Mouse (Mus musculus) left cerebral cortex, postnatal 14 days (tissue): ENCODE data around the gene Ago4. TPM values are rescaled to one million over a fixed set of nuclear protein-coding genes. Genes with fewer than 3 reads are reported as not detected.

Experiments
- DNase-seq, 2 experiments: peaks; one replicate each; pipeline ENCODE4 v3.0.0; 2021 to 2022; ENCODE audit warnings: low spot score in 2 of 2, mixed read lengths in 1 of 2
- intact Hi-C: fragments of 180-260 bp; cut with DNase I; formaldehyde crosslinking; loops from one replicate; pipeline ENCODE4 v1.15.1; 2025
- total RNA-seq, 2 experiments: library from RNA; stranded (reverse); gene quantifications; 2 replicates each; pipeline ENCODE4 v1.2.3; 2021

Ago4 gene
- total RNA-seq, 2 experiments from 2014 or later: 6.3 to 6.8 TPM

DNA sequence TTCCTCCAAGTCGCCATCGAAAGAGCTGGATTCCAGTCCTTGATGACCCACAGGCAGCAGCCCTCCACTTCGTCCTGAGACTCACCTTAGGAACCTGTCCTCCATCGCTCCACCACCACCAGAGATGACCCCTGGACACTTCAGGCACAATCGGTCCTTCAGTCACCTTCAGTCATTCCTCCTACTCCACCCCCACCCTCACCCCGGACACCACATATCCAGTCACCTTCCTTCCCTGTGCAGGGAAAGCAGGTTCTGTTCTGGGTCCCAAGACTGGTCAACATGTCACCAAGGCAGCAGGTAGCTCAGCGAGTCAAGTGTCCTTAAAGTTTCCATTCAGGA is 428 bp upstream of the Ago4 start:
- intact Hi-C loops: no loop called here
- no peak for DNase-seq

DNA sequence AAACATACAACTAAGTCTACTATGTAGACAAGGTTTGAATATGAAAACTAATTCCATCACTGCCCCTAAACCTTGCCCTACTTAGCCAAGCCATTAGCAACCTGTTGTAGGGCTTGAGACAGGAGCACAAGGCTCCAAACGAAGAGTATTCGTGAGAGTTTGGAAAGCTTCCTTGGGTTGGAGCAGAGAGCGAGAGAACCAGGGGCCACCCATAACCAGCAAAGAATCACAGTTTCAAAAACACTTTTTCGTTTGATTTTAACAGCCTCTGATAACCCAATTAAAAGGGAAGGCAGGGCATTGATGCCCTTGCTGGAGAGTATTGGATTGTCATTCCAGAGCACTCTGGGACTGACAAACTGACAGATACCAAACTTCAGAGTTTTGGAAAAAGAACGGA is 980 bp downstream of the Ago4 start:
- intact Hi-C loops: no loop called here
- no peak for DNase-seq

DNA sequence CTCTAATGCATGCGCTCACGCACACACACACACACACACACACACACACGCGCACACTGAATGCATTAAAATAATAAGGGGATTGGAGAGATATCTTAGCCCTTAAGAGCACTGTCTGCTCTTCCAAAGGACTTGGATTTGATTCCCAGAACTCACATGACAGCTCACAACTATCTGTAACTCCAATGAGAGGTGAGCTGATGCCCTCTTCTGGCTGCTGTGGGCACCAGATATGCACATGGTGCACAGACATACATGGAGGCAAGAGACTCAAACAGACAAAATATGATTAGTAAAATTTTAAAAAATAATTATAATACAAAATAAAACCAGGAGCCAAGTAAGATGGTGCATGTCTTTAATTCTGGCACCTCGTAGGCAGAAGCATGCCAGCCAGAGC is 6.4 kb downstream of the Ago4 start:
- DNase-seq: no peak
- intact Hi-C loops: no loop called here

DNA sequence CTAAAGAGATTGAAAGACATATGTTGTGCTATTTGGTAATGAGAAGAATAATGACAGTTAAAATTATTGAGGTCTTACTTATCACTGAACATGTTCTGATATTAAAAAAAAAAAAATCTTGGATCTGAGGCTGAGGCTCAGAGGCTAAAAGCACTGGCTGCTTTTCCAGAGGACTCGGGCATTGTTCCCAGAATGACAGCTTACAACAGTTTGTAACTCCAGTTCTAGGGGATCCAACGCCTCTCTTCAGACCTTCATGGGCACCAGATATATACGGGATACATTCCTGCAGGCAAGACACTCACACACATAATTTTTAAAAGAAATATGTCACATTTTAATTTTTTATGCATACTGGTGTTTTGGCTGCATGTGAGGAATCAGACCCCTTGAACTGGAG is 7.1 kb downstream of the Ago4 start:
- intact Hi-C loops: no loop called here
- no peak for DNase-seq

DNA sequence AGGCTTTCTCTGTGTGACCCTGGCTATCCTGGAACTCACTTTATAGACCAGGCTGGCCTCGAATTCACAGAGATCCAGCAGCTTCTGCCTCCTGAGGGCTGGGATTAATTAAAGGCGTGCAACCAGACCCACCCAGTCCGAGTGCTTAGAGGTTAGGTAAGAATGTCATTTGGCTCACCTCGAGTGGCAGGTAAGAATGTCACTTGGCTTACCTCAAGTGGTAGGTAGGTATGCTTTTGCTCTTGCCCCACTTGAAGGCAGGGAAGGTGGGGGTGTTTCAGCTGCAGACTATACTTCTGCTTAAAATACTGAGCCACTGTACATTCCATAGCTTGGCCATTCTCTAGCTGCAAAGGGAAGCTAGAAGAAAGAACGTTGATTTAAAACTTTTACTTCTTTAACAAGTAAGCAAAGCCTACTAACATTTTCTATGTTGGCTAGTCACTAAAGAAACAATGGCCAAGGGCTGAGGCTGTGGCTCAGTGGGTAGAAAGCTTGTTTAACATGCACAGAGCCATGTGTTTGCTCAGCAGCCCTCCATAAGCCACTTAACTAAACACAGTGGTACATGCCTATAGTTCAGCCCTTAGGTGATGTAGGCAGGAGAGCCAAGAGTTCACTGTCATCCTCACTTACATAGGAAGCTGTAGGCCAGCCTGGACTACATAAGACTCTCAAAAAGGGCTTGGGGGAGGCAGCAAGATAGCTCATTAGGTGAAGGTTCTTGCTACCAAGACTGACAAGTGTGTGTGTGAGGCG is 20.8 kb downstream of the Ago4 start:
- intact Hi-C loops: no loop called here
- DNase-seq: no peak

DNA sequence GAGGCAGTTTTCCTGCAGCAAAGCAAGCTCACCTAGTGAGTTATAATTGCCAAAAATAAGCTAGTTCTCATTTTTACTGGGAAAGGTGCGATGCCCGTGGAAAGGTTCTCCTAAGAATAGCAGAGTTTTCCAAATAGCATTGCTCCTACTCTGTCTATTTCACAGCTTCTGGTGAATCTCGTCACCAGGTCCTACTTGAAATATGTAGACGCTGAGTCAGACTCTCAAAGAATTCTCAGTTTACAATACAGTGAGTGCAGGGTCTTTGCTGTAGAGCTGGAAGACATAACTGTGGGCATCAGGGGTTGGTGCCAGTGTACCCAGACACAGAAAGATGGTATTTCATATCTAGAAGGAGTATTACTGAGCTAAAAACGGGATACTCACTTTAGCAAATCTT is 22.3 kb downstream of the Ago4 start:
- no peak for DNase-seq
- intact Hi-C loops: no loop called here

DNA sequence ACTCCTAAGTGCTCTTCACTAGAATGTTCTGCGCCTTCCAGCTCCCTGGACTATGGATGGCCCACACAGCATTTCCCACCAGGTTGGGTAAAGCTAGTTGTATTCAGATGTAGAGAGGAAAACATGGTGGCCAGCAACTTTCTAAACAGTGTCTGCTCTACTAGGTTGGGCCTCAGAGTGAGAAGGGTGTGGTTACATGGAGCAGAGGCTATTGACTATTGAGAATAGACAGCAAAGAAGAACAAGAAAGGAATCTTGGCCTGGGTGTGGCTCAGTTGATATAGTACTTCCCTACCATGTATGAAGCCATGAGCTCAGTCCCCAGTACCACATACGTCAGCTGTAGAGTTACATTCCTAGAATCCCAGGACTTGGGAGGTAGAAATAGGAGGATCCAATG is 24.2 kb downstream of the Ago4 start:
- intact Hi-C loops: no loop called here
- DNase-seq: no peak

DNA sequence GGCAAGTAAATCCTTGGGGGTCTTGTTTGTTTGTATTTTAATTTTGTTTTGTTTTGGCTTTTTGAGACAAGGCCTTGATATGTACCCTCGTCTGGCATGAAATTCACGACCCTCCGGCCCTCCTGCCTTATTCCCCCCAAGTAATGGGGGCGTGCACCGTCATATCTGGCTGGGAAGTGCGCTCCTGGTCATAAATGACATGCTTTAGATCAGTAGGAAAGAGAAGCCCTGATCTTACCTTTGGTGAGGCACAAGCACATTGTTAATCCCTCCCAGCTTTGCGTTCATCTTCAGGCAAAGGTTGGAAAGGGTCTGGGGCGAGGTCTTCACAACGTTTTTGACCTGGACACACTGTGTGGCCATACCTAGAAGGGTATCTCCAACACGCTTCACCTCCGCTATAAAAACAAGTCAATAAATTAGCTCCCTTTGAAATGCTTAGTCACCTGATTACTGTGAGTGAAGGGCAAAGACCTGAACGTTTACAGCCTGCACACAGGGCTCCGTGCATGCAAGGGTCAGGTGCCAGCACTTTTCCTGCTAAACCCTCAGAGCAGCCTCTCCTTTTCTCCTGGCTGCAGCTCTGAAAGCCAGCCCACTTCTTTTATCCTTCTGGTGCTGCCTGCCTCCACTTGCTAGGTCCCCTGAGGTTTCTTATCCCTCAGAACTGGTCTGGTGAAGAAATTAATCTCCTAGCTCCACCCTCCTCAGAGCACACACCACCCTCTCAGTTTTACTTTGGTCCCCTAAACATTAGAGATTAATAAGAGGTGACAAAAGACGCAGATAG is 25.0 kb downstream of the Ago4 start:
- no peak for DNase-seq
- intact Hi-C loops: no loop called here

DNA sequence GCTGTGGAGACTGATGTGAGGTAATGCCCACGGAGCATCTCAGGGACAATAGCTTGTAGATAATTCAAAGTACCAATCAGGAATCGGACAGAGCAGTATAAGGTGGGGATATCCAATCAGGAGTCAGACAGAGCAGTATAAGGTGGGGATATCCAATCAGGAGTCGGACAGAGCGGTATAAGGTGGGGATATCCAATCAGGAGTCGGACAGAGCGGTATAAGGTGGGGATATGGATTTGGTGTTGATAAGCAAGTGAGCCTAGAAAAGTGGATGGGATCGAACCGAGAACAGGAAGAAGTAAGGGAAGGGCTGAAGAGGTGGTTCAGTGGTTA is 30.3 kb downstream of the Ago4 start:
- intact Hi-C loops: no loop called here
- no peak for DNase-seq

DNA sequence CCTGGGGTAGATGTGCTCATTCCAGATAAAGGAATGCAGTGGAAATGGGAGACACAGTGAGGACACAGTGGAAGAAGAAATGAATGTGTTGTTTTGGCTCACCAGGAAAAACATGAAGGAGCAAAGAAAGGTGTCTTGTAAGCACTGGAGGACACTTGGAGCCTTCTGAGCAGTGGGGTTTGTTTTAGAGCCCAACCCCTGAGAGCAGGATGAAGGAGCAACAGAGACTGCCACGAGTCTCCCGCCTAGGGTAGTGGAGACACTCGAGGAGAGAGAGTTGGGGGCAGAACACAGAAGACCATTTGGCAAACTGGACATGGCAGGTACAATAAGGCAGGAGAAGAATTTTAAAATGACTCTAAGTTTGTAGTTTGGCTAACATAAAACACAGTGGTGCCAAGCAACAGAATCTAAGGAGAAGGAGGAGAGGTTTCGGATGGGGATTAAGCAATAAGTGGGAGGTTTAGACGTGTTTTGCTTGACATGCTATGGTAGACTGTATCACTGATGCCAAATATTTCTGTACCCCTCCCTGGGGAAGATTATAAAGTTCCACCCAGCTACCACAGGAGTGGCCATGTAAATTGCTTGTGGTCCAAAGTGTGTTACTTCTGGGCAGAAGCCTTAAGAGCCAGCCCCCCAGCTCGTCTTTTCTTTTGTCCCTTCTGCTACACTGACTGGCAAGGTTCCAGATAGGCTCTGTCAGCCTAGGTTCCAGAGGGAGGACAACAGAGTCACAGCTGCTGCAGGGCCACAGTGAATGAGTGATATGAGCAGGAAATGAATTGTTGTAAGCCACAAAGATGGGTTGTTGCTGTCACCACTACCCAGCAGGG is 30.9 kb downstream of the Ago4 start:
- intact Hi-C loops: no loop called here
- DNase-seq: no peak

DNA sequence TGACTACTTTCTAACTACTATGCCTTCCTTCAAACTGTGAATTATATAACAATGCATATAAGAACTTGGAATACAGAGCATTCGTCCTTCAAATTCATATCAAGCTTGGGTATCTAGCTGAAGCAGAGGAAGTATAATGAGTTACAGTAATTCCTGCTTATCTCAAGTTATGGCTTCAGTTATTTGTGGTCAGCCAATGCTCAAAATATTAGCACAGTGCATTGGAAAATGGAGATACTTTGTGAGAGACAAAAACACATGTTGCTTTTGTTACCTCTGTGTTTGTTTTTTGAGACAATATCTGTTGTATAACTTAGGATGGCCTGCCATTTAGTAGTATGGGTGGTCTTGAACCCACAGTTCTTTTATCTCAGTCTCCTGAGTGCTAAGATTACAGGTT is 34.7 kb downstream of the Ago4 start:
- intact Hi-C loops: no loop called here

DNA sequence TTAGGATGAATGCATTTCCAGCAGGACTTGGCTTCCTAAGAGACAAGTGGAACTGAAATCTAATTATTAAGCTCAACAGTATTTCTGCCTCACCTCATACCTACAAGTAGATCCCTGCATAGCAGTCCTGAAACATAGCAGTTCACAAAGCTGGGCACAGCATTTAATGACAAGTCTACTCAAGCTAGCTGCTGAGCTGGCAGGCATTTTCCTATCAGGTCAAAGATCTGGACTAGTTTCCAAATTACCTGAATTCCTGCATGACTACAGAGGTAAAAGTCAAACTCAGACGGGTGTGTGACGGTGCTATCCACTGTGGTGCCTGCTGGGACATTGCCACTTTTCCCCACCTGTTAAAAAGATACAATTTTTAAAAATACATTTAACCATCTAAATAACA is 36.3 kb downstream of the Ago4 start:
- no peak for DNase-seq
- intact Hi-C loops: no loop called here

More for the DNA sequence above, 34.7 kb downstream of the Ago4 start:
- no peak for DNase-seq

DNA sequence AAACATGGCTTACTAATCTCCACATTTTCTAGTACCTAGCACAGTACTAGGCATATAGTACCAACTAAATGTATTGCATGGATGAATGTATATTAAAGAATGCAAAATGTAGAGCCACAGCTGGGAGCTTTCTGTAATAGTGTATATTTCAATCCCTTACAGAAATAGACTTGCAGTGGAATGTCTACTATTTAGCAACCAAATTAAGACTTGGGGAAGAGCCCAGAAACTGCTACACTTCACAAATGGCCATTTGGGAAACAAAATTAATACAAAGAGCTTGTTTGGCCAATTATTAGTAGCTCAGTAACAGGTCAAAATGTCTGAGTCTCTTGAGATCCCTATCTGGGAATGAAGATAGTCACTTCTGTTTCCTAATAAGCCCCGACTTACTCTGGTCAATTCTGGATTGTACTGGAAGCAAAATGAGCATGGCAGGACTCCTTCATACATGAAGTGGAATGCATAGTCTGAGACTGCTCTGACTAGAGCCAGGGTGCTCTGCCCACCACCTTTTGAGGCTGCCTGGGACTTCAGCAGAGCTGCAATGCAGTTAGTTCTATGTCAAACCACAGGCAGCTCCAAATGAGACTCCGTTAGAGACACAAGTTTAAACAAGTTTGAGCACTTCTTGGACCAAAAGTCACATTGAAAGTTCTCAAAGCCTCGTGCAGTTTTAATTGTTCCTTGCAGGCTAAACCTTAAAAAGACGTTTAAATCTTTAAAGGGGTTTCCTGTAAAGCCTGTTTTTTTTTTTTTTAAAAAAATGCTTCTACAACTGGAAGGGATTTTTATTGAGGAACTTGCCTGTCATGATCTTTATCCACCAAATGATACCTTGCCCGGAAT is 37.1 kb downstream of the Ago4 start:
- no peak for DNase-seq
- intact Hi-C loops: no loop called here

DNA sequence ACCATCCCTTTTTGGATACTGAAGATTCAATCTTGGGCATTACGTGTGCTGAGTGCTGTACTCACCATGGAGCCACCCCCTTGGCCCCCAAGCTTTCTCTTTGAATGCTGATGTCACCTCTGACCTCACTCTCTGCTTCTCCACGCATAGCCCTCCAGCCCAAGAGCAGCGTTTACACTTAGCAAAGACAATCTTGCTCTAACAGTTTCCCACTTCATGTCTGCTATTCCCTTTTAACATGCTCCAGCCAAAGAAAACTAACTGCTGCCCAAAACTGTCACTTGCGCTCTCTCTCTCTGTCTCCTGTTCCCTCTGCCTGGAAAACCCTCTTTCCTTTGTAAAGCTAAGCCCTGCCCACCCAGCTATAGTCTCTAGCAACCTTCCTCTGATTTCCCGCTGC is 37.8 kb downstream of the Ago4 start:
- intact Hi-C loops: no loop called here
- no peak for DNase-seq

DNA sequence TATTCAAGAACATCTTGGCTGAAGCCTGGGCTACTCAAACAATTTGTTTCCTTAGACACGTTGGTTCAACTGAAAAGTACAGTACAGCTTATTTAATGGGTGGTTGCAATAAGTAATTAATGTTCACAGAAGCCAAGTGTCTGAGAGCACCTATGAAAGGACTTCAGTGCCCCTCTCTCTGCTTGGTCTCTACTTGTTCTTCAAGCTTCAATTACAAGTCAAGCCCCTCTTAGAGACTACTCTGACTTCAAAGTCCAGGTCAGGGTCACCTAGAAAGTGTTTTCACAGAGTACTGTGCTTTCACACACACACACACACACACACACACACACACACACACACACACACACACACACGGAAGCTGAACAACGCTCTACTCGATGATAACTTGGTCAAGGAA is 39.9 kb downstream of the Ago4 start:
- no peak for DNase-seq
- intact Hi-C loops: no loop called here

DNA sequence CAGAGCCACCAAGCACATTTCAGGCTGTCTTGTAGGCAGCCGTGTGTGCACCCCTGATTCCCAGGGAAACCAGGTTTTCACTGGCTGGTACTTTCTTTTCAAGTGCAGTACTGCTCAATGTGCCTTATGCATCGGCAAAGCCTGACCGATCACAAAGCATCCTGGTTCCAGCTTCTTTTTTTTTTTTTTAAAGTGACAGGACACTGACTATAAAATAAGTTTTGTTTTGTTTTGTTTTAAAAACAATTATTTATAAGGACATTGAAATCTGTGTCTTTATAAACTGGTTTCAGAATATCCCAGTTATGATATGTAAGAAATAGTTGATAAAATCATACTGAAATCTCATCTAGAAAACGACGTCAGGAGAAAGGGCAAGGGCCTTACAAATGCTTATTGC is 41.3 kb downstream of the Ago4 start:
- no peak for DNase-seq
- intact Hi-C loops: no loop called here

DNA sequence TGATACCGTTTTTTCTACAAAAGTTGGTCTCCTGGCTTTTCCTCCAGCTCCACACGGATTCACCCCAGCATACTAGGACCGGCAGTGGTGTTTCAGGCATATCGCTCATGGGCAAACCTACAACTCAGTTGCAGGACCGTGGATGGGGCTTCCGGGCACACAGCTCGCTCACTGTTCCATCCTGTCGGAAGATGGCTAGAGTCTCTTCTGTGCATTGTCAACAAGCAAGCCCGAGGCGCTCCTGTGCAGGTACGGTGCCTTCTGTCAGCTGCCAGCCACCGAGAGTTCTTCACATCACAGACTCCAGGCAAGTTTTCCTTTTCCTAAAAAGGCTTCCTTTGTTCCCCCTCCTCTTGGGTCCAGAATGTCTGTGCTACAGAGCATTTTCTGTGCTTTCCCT is 42.5 kb downstream of the Ago4 start:
- intact Hi-C loops: no loop called here
- DNase-seq: no peak

DNA sequence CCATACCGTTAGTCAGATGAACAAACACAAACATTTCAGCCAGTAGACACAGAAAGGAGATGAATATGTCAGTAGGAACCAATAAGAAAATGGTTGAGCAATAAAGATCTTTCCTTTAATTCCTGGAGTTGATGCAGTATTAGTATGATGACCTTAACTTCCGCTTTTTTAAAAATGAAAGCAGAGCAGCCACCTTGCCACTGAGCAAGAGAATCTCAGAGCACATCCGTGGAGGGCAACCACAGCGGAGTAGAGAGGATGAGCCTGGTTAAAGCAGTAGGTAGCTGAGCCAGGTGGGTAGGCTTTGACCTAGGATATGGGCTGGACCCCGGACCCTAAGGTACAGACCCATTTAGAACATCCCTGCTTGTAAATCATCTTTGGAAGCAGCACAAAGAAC is 43.5 kb downstream of the Ago4 start:
- no peak for DNase-seq
- intact Hi-C loops: no loop called here

DNA sequence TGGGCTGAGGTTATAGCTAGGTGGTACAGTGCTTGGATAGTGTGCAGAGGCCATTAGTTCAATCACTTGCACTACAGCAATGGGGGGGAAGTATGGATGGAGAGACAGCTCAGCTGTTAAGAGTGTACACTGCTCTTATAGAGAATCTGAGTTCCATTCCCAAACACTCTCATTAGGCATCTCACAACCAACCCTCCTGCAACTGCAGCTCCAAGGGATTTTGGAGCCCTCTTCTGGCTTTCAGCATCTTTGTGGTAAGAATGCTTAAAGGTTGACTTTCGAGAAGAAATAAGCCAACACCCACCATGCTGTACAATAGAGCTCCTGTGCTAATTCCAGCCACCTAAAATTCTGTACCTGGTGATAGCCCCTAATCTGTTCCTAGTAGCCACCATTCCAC is 47.1 kb downstream of the Ago4 start:
- intact Hi-C loops: no loop called here
- DNase-seq: no peak

DNA sequence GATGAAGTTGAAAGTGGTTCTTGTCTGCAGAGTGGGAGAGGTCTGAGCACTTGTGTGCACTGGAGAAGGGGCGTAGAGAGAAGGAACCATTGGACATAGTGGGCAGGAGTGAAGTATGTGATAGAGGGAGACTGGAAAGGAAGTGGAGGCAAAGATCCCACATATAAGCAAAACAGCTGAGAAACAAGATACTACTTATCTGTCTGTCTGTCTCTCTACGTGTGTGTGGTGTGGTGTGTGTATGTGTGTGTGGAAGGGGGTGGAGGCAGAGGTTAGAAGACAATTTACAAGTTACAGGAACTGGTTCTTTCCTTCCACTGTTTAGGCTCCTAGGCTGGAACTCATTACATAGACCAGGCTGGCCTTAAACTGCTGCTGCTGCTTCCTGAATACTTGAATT is 48.2 kb downstream of the Ago4 start:
- intact Hi-C loops: no loop called here
- no peak for DNase-seq
